9 mouse cellular contexts compared by ENCODE assay signal in the genomic region with DNA sequence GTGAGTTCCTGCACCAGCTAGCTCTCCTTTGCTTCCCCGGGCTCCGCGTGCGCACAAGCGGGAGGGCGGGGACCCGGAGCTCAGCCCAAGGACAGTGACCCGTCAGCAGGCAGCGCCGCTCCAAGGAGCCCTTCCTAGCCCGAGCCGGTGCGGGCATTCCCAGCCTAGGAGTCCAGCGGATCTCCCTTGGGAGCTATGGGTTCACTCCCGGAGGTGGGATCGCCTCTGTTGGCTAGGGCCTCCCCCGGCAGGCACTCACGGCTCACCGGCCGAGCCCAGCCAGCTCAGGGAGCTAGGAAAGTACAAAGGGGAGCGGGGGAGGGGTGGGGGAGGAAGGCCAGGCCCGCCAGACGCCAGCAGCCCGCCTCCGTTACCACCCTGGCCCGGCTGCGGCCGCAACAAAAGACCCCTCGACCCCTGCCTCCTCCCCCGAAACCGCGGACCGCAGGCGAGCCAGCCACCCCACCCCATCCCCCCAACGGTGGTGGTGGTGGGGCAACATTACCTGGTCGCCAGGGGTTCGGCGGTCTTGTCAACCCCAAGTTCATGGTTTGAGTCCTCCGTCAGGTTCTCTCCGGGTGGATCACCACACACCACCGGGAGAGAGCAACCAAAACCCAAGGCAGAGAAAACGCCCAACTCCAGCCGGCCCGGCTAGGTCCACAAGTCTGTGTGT.
DNase-seq lines count a peak whose midpoint lies in the region; ATAC-seq and TF ChIP-seq lines count a peak whose summit lies in the region.
"Had no signal": no experiment of that assay in that cellular context is flagged by ENCODE, and none has a peak within 500 bp of the region (broad histone marks: within the 10 kb centered on the region; RNA-seq: fewer than 3 reads in every experiment).

No protein-coding gene starts in this region.

- peaks cover 54% of the 10 kb centered on the region for H3K4me1 ChIP-seq in forebrain, embryonic 10.5 days
- H3K4me1 ChIP-seq in heart, embryonic 14.5 days (ENCODE audit: control insufficient read depth in 2 of 2, insufficient read depth in 2 of 2, low read length in 2 of 2) = peaks cover 2 to 17% of the 10 kb centered on the region in 2 experiments; a peak in 3 of 4 replicates
- H3K4me1 ChIP-seq in kidney, postnatal 0 days (replicated peaks; ENCODE audit: insufficient read depth, low read length) = no peaks in the 10 kb centered on the region; the same call in 1 of the 2 replicates
- no peaks in the 10 kb centered on the region; the same call in 1 of the 2 replicates for H3K4me1 ChIP-seq in lung, postnatal 0 days (ENCODE audit: insufficient read depth, low read depth, low read length)

- WGBS in forebrain, embryonic 10.5 days = under 1% methylated on average over 44 of the region's 44 CpGs
- WGBS in heart, embryonic 14.5 days = under 1% methylated on average over 40 of the region's 44 CpGs
- under 1% methylated on average over 43 of the region's 44 CpGs for WGBS in kidney, postnatal 0 days
- WGBS in lung, postnatal 0 days = 2% methylated on average over 34 of the region's 44 CpGs

- H3K9ac ChIP-seq in heart, embryonic 14.5 days (ENCODE audit: low read length) = peak overlapping the region; percentile 86
- H3K9ac ChIP-seq in kidney, postnatal 0 days (ENCODE audit: low read depth, low read length) = peak overlapping the region; percentile 79
- peak overlapping the region; percentile 42 for H3K9ac ChIP-seq in lung, postnatal 0 days (replicated peaks; ENCODE audit: low read depth)

- peaks cover 14% of the 10 kb centered on the region for H3K79me3 ChIP-seq in C2C12 (ENCODE audit: low read depth)

- no peaks in the 10 kb centered on the region for H3K27me3 ChIP-seq in C2C12 (ENCODE audit: control insufficient read depth, insufficient read depth, insufficient read length)
- H3K27me3 ChIP-seq in forebrain, embryonic 10.5 days (ENCODE audit: poor library complexity, severe bottlenecking) = peaks cover 55% of the 10 kb centered on the region
- H3K27me3 ChIP-seq in heart, embryonic 14.5 days (ENCODE audit: control insufficient read depth, insufficient read depth, low read length) = no peaks in the 10 kb centered on the region
- no peaks in the 10 kb centered on the region for H3K27me3 ChIP-seq in kidney, postnatal 0 days (ENCODE audit: insufficient read depth, low read length)
- peaks cover 8% of the 10 kb centered on the region; the same call in 1 of the 2 replicates for H3K27me3 ChIP-seq in lung, postnatal 0 days (replicated peaks; ENCODE audit: insufficient read depth, low read length)
- H3K27me3 ChIP-seq: Patski had no signal

- TF ChIP-seq EP300 in lung, postnatal 0 days (IDR thresholded peaks at IDR 0.05) = no peak

- peaks cover 4% of the 10 kb centered on the region for H3K36me3 ChIP-seq in C2C12 (ENCODE audit: control insufficient read depth, insufficient read depth)
- H3K36me3 ChIP-seq in forebrain, embryonic 10.5 days (replicated peaks) = peaks cover 15% of the 10 kb centered on the region
- H3K36me3 ChIP-seq in heart, embryonic 14.5 days (ENCODE audit: control insufficient read depth, insufficient read depth, low read length) = peaks cover 7% of the 10 kb centered on the region; the same call in 1 of the 2 replicates
- no peaks in the 10 kb centered on the region for H3K36me3 ChIP-seq in kidney, postnatal 0 days (ENCODE audit: insufficient read depth, low read length)
- H3K36me3 ChIP-seq in lung, postnatal 0 days (ENCODE audit: insufficient read depth, low read length) = no peaks in the 10 kb centered on the region

- peaks cover 36% of the 10 kb centered on the region for H3K79me2 ChIP-seq in C2C12 (ENCODE audit: control insufficient read depth, insufficient read depth)

- peak; percentile 62 for ATAC-seq in heart, embryonic 14.5 days (ENCODE audit: insufficient number of reproducible peaks, insufficient read depth, low FRiP score, low read depth)
- ATAC-seq in kidney, postnatal 0 days (replicated peaks; ENCODE audit: low FRiP score, low read depth) = peak; percentile 71
- peak; percentile 48 for ATAC-seq in lung, postnatal 0 days

- H3K4me2 ChIP-seq in heart, embryonic 14.5 days (ENCODE audit: low read length) = peak overlapping the region; percentile 74
- H3K4me2 ChIP-seq in kidney, postnatal 0 days (ENCODE audit: low read length) = peak overlapping the region; percentile 98
- peak overlapping the region; percentile 92 for H3K4me2 ChIP-seq in lung, postnatal 0 days (replicated peaks; ENCODE audit: low read depth, low read length)

- no peaks in the 10 kb centered on the region for H3K9me3 ChIP-seq in forebrain, embryonic 10.5 days
- no peaks in the 10 kb centered on the region for H3K9me3 ChIP-seq in heart, embryonic 14.5 days (ENCODE audit: control insufficient read depth, low read length)
- H3K9me3 ChIP-seq in kidney, postnatal 0 days (replicated peaks; ENCODE audit: low read length) = no peaks in the 10 kb centered on the region
- H3K9me3 ChIP-seq in lung, postnatal 0 days (ENCODE audit: low read length) = no peaks in the 10 kb centered on the region

- H3K4me3 ChIP-seq in C2C12 (ENCODE audit: insufficient read depth, poor library complexity, severe bottlenecking) = peak overlapping the region; percentile 46
- peak overlapping the region; percentile 92 for H3K4me3 ChIP-seq in forebrain, embryonic 10.5 days
- peak overlapping the region; percentile 80 to 91 for H3K4me3 ChIP-seq in heart, embryonic 14.5 days (ENCODE audit: control insufficient read depth in 1 of 2, insufficient read depth in 1 of 2, low read depth in 1 of 2, low read length in 2 of 2)
- peak overlapping the region; percentile 72 for H3K4me3 ChIP-seq in kidney, postnatal 0 days (replicated peaks; ENCODE audit: low read depth, low read length)
- H3K4me3 ChIP-seq in lung, postnatal 0 days (ENCODE audit: low read depth, low read length) = peak overlapping the region; percentile 59

- peak overlapping the region; percentile 98 for H3K27ac ChIP-seq in forebrain, embryonic 10.5 days
- peak overlapping the region; percentile 87 to 93 for H3K27ac ChIP-seq in heart, embryonic 14.5 days (replicated peaks in 1 of 2; ENCODE audit: control insufficient read depth in 1 of 2, insufficient read depth in 1 of 2, low read depth in 2 of 2, low read length in 2 of 2)
- peak overlapping the region; percentile 87 for H3K27ac ChIP-seq in kidney, postnatal 0 days
- H3K27ac ChIP-seq in lung, postnatal 0 days (ENCODE audit: low read length) = 0 out of 2 replicates have a peak overlapping the region, but pooled peaks have one; percentile 26

- peak overlapping the region; percentile 72 for H3ac ChIP-seq in C2C12 (ENCODE audit: control insufficient read depth, insufficient read length, low read depth)

- TF ChIP-seq CTCF in C2C12 (IDR thresholded peaks at IDR 0.05; ENCODE audit: control insufficient read depth, insufficient read depth, insufficient read length) = no peak
- TF ChIP-seq CTCF in kidney, postnatal 0 days (IDR thresholded peaks at IDR 0.05; ENCODE audit: low read depth) = no peak
- no peak for TF ChIP-seq CTCF in lung, postnatal 0 days (IDR thresholded peaks at IDR 0.05)

- DNase-seq in adrenal gland, postnatal 25 days = peak; percentile 86
- peak; percentile 88 for DNase-seq in forebrain, embryonic 10.5 days (ENCODE audit: extremely low spot score, low spot score)
- peak; percentile 79 for DNase-seq in kidney, postnatal 0 days (ENCODE audit: low spot score)
- peak; percentile 71 for DNase-seq in lung, postnatal 0 days (ENCODE audit: low spot score)
- DNase-seq in retina, embryonic 14.5 days (ENCODE audit: low spot score) = peak; percentile 75
- no peak for DNase-seq in spleen, adult 12 weeks (ENCODE audit: low spot score)

TF ChIP-seq in C2C12, 6 proteins besides CTCF, POLR2A, EP300 and RAD21:
- TF ChIP-seq MYOD1 (IDR thresholded peaks at IDR 0.05; ENCODE audit: control insufficient read depth, insufficient read length, low read depth) (no peak), USF1 (IDR thresholded peaks at IDR 0.05; ENCODE audit: low read depth) (no peak), FOSL1 (IDR thresholded peaks at IDR 0.05; ENCODE audit: insufficient read depth, low read length, poor library complexity, severe bottlenecking) (no peak), MYOG (IDR thresholded peaks at IDR 0.05; ENCODE audit: control insufficient read depth, extremely low read depth, insufficient read length) (no peak)
TF ChIP-seq in C2C12: peak in this region for 0.

Comparison
In these comparisons a context has a peak if more than half of its experiments do, and no peak if none do; other contexts are left out.
1. H3K27ac ChIP-seq: peak in every context shown above with its lines; median percentile 98 in forebrain, embryonic 10.5 days; 90 in heart, embryonic 14.5 days; 87 in kidney, postnatal 0 days; 26 in lung, postnatal 0 days.